Mouse (Mus musculus) hindbrain, embryonic 16.5 days (tissue): ENCODE measurements around the gene Psmd8. TPM values are rescaled to one million over a fixed set of nuclear protein-coding genes. Genes with fewer than 3 reads are reported as not detected.

Experiments
- ATAC-seq: fragments of 200-750 bp; cut with Nextera tagmentation; 2 replicates; pipeline ENCODE4 v1.8.0; 2017; ENCODE audit warnings: moderate TSS enrichment, moderate library complexity
- H3K27ac ChIP-seq: fragments of 300-500 bp; sonication (generic); 2 replicates; pipeline ENCODE4 v1.5.1; 2014; ENCODE audit warnings: low read depth, mild to moderate bottlenecking, control low read depth, low read length, moderate library complexity
- H3K27me3 ChIP-seq: fragments of 300-500 bp; sonication (generic); replicated peaks from 2 replicates; pipeline ENCODE4 v1.6.1; 2014; ENCODE audit warnings: low read length; ENCODE audit not compliant: control insufficient read depth, insufficient read depth
- H3K36me3 ChIP-seq: fragments of 300-500 bp; sonication (generic); 2 replicates; pipeline ENCODE4 v1.6.1; 2014; ENCODE audit warnings: mild to moderate bottlenecking, low read length, moderate library complexity, mixed read lengths; ENCODE audit not compliant: control insufficient read depth, insufficient read depth
- H3K4me1 ChIP-seq: fragments of 300-500 bp; sonication (generic); 2 replicates; pipeline ENCODE4 v1.6.1; 2014; ENCODE audit warnings: low read depth, low read length; ENCODE audit not compliant: control insufficient read depth, insufficient read depth
- H3K4me2 ChIP-seq: fragments of 300-500 bp; sonication (generic); 2 replicates; pipeline ENCODE4 v1.6.1; 2014; ENCODE audit warnings: mild to moderate bottlenecking, low read length, control low read depth, moderate library complexity
- H3K4me3 ChIP-seq: fragments of 300-500 bp; sonication (generic); 2 replicates; pipeline ENCODE4 v1.5.1; 2014; ENCODE audit warnings: mild to moderate bottlenecking, low read length, control low read depth, moderate library complexity
- H3K9ac ChIP-seq: fragments of 300-500 bp; sonication (generic); 2 replicates; pipeline ENCODE4 v1.6.1; 2014; ENCODE audit warnings: low read depth, mild to moderate bottlenecking, control low read depth, low read length, moderate library complexity
- H3K9me3 ChIP-seq: fragments of 300-500 bp; sonication (generic); 2 replicates; pipeline ENCODE4 v1.6.1; 2014; ENCODE audit warnings: mild to moderate bottlenecking, low read length, moderate library complexity; ENCODE audit not compliant: control insufficient read depth
- WGBS: fragments of 180-500 bp; shearing (Covaris S2); extraction: QIAGEN DNeasy Blood & Tissue Kit; methylation state at CpG from one replicate; pipeline ENCODE4 v1.1.7; 2014; 5-methylcytosine and 5-hydroxymethylcytosine counted together
- polyA plus RNA-seq: library from polyadenylated mRNA; unstranded; fragments of >200 nt; fragmentation: Nextera tagmentation; extraction: Ambion mirVana; gene quantifications from 2 replicates; pipeline ENCODE4 v1.2.1, GENCODE M21; 2015

Psmd8 gene
- polyA plus RNA-seq, 1 experiment from 2014 or later, result 284 TPM

DNA sequence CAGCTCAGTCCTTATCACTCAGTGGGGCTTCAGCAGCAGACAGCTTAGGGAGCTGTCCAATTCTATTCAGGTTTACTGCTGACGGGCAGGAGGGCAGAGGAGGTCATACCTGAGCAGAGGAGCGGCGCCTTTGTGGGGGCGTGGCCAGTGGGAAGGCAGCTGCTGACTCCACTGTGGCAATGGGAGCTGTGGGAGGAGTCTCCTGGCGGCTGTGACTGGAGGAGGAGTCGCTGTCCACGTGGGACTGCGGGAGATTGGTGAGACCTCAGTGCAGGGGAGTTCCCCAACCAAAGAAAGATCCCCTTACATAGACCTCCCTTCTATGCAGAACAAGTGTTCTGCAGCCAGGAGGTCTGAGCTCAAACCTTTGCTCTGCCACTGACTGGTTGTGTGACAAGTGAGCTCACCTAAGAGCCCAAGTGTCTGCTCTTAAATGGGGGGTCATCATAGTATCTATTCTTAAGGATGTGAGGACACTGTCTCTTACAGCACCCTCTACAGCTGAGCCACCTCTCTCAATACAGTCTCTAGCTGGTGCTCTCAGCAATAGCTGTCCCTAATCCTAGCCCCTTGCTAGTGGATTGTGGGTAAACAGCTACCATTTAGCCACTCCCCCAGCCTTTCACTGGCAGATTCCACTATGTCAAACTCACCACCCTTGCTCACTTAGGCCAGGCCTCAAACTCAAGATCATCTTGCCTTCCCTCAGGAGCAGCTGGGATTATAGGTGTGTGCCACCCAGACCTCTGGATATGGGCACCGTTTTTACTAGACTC lies 17.6 kb downstream of the Psmd8 start:
- H3K27me3 ChIP-seq, result peaks cover 3% of the 10 kb centered on the region; the same call in 1 of the 2 replicates

GRCm38 (mm10) chr7:29162294-29162693 lies 18.2 kb downstream of the Psmd8 start:
- Histone ChIP-seq H3K27me3 (peaks cover 3% of the 10 kb centered on the region; the same call in 1 of the 2 replicates), H3K4me2 (no peak overlapping the region), H3K27ac (no peak overlapping the region), H3K4me1 (no peaks in the 10 kb centered on the region; the same call in 1 of the 2 replicates), H3K4me3 (no peak overlapping the region), H3K36me3 (peaks cover 2% of the 10 kb centered on the region), H3K9me3 (no peaks in the 10 kb centered on the region), H3K9ac (no peak overlapping the region)
- ATAC-seq, result no peak
- WGBS, result 89% methylated on average over 5 of the region's 5 CpGs

More for the DNA sequence above, 17.6 kb downstream of the Psmd8 start:
- Histone ChIP-seq H3K9ac (no peak overlapping the region), H3K4me2 (no peak overlapping the region), H3K4me3 (no peak overlapping the region), H3K4me1 (peaks cover 5% of the 10 kb centered on the region), H3K27ac (no peak overlapping the region), H3K9me3 (no peaks in the 10 kb centered on the region), H3K36me3 (peaks cover 2% of the 10 kb centered on the region)
- ATAC-seq, result no peak
- 23% methylated on average over 9 of the region's 9 CpGs for WGBS

- no peak overlapping the region for H3K4me3 ChIP-seq
- peaks cover 9% of the 10 kb centered on the region for H3K4me1 ChIP-seq
- no peak overlapping the region for H3K9ac ChIP-seq
- H3K27me3 ChIP-seq, result peaks cover 3% of the 10 kb centered on the region; the same call in 1 of the 2 replicates
- ATAC-seq, result no peak
- 3% methylated on average over 5 of the region's 5 CpGs for WGBS
- H3K9me3 ChIP-seq, result no peaks in the 10 kb centered on the region
- no peak overlapping the region for H3K27ac ChIP-seq
- H3K4me2 ChIP-seq, result no peak overlapping the region
- peaks cover 2% of the 10 kb centered on the region for H3K36me3 ChIP-seq
Observed at GRCm38 (mm10) chr7:29158264-29158663, 22.2 kb downstream of the Psmd8 start.

DNA sequence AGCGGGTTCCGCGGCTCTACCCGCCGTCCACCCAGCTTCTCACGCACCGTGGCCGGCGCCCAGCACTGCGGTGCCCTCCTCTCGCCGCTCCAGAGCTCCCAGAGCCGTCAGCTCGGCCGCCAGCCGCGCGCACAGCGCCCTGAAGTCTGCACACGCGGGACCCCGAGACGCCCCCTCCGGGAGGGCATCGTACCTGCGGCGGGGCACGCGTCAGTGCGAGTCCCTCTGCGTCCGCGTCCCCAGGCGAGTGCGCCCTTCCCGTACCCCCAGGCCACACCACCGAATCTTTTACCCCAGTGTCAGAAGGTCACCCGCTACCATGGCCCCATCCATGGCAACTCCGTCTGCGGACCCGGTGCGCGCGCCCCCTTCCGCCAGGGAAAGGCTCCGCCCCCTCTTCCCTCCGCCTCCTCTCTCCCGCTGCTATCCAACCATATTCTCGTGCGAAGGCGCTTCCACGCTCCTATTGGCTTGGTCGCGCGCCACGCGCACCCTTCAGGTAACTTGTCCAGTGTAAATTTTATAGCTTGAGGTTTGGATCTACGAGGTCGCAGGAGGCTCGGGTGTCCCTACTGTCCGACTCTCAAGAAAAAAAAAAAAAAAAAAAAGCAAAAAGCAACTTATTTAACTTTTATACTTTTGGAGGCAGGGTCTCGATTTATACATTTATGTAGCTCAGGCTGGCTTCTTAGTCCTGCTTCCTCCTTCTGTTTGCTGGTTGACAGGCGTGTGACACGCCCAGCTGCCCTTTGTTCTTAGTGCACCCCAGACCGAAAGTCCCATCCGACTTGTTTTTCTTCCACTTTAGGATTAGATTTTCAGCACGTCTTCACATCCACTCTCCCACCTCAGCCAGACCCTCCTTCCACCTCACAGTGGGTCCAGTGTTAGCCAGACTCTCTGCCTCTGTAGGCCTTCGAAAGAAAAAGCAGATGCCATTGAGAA lies 24.4 kb downstream of the Psmd8 start, which contains the start of gene Fam98c:
TSS of gene Fam98c (minus strand) at position 397 of the 945 bp plus-strand sequence.
- peak within 1 kb of the TSS; percentile 90 for H3K4me3 ChIP-seq
- 4% methylated on average over 50 of the region's 68 CpGs for WGBS
- H3K36me3 ChIP-seq, result no peaks in the 10 kb centered on the region
- H3K27ac ChIP-seq, result peak within 1 kb of the TSS; percentile 92
- no peaks in the 10 kb centered on the region for H3K9me3 ChIP-seq
- ATAC-seq, result peak; percentile 83
- peaks cover 9% of the 10 kb centered on the region for H3K4me1 ChIP-seq
- peak within 1 kb of the TSS; percentile 86 for H3K9ac ChIP-seq
- H3K4me2 ChIP-seq, result peak within 1 kb of the TSS; percentile 93
- H3K27me3 ChIP-seq, result peaks cover 3% of the 10 kb centered on the region; the same call in 1 of the 2 replicates

DNA sequence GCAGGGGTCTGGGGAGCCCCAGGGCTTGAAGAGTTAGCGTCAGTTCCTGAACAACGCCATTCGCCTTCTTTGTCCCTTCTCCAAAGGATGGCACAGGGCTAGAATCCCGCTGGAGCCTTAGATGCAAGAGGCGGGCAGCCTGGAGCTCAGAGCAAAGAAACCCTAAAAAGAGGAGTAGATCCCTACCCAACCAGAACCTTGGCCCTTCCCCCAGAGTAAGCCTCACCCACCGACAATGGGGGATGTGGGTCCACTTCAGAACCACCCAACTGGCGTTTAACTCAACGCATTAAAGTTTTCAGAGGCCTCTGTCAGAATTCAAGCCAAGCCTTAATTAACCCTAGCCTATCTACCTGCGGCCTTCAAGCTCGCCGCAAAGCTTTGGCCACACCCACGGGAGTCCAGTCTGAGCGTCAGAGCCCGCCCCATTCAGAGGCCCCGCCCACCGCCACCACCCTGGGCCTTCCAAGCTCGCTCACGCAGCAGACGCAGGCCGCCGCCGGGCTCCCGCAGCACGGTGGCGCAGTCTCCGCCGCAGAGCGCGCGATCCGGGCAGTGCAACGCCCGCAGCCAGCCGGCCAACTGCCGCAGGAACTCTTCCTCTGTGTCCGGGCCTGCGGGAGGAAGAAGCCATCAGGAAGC lies 25.2 kb downstream of the Psmd8 start:
- H3K27me3 ChIP-seq, result peaks cover 3% of the 10 kb centered on the region; the same call in 1 of the 2 replicates
- ATAC-seq, result peak; percentile 91
- peak overlapping the region; percentile 86 for H3K9ac ChIP-seq
- 7% methylated on average over 37 of the region's 37 CpGs for WGBS
- peak overlapping the region; percentile 92 for H3K27ac ChIP-seq
- H3K36me3 ChIP-seq, result no peaks in the 10 kb centered on the region
- peaks cover 9% of the 10 kb centered on the region for H3K4me1 ChIP-seq
- H3K4me2 ChIP-seq, result peak overlapping the region; percentile 93
- H3K4me3 ChIP-seq, result peak overlapping the region; percentile 90
- no peaks in the 10 kb centered on the region for H3K9me3 ChIP-seq

DNA sequence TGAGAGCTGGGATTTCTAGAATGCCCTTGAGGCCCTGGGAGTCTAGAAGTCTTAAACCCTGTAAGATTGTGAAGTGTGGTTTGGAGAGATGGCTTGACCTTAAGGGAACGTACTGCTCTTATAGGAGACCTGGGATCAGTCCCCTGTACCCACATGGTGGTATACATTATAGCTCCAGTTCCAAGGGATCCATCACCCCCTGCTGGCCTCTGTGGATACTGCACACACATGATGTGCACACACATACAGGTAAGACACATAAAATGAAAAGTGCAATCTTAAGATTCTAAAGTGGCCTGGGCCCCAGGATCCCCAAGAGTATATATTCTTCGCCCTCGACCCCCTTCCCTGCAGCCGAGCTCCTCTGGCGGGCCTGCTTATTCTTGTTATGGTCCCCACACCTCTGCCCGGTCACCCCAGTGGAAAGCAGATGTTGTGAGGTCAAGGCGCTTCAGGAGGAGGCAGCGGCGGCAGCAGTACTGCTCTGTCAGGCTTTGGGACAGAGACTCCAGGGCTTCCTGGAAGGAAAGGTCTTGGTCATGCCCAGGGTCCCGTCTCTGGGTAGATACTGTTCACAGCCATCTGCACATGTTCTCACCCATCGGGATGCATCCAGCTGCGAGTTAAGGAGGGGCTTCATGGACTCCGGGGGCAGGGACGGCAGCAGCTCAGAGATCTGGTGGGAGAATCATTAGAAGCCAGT lies 26.3 kb downstream of the Psmd8 start:
- Histone ChIP-seq H3K9me3 (no peaks in the 10 kb centered on the region), H3K4me1 (peaks cover 9% of the 10 kb centered on the region), H3K27me3 (peaks cover 3% of the 10 kb centered on the region; the same call in 1 of the 2 replicates), H3K4me2 (no peak overlapping the region), H3K9ac (no peak overlapping the region), H3K4me3 (no peak overlapping the region; the same call in 1 of the 2 replicates), H3K36me3 (no peaks in the 10 kb centered on the region), H3K27ac (no peak overlapping the region)
- no peak for ATAC-seq
- WGBS, result 96% methylated on average over 14 of the region's 14 CpGs

GRCm38 (mm10) chr7:29151486-29151885 lies 29.0 kb downstream of the Psmd8 start:
- no peaks in the 10 kb centered on the region for H3K36me3 ChIP-seq
- H3K4me3 ChIP-seq, result no peak overlapping the region
- H3K9ac ChIP-seq, result no peak overlapping the region
- H3K27me3 ChIP-seq, result no peaks in the 10 kb centered on the region
- H3K27ac ChIP-seq, result no peak overlapping the region
- H3K9me3 ChIP-seq, result no peaks in the 10 kb centered on the region
- H3K4me2 ChIP-seq, result no peak overlapping the region
- H3K4me1 ChIP-seq, result peaks cover 9% of the 10 kb centered on the region
- no peak for ATAC-seq
- WGBS, result 65% methylated on average over 10 of the region's 10 CpGs

DNA sequence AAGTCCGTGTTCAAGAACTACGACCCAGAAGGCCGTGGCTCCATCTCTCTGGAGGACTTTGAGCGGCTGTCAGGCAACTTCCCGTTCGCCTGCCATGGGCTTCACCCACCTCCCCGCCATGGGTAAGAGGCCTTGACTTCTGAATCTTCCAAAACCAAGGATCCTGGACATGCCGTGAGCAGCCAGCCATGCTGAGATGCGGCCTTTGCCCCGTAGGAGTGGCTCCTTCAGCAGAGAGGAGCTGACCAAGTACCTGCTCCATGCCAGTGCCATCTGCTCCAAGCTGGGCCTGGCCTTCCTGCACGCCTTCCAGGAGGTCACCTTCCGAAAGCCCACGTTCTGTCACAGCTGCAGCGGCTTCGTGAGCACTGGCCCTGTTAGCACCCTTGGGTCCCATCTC lies 31.7 kb downstream of the Psmd8 start:
- no peak overlapping the region for H3K27ac ChIP-seq
- H3K4me1 ChIP-seq, result no peaks in the 10 kb centered on the region
- no peak overlapping the region for H3K4me2 ChIP-seq
- no peaks in the 10 kb centered on the region for H3K9me3 ChIP-seq
- H3K36me3 ChIP-seq, result no peaks in the 10 kb centered on the region
- ATAC-seq, result no peak
- H3K27me3 ChIP-seq, result no peaks in the 10 kb centered on the region
- no peak overlapping the region for H3K9ac ChIP-seq
- WGBS, result 91% methylated on average over 14 of the region's 15 CpGs
- H3K4me3 ChIP-seq, result no peak overlapping the region
